ENCODE assay signal across 8 mouse cellular contexts in the genomic region with DNA sequence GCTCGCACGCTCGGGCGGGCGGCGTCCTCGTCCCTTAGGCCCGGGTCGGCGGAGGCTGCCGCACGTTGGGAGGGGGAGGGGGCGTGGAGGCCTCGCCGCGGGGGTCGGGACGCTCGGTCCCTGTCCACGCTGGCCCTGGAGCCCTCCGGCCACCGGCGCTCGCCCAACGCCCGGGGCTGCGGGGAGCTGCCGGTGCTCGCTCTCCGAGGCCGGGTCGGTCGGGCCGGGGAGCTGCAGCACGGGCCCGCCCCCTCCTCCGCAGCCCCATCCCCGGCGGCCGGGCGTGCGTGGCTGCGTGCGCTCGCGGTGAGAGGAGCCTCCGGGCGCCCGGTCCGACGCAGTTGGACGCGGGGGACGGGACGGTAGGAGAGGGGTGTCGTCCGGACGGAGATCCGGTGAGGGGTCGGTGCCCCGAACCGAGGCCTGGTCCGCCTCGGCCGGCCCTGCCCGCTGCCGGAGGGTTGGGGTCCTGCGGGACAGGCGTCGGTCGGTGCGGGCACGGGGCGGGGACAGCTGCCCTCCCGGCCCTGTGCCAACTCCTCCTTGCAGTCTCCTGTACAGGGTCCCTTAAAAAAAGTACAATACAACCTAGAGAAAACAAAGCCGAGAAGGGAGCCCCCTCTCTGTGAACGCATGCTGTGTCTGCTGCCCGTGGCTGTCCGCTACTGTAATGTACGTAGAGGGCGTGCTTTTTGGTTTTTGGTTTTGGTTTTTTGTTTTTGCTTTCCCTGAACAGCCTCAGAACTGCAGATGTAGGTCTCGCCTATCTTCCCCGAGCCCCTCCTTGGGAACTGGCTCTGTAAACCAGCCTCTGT. TPM values are rescaled to one million over a fixed set of nuclear protein-coding genes. Genes with fewer than 3 reads are reported as not detected.
DNase-seq lines count a peak whose midpoint lies in the region; ATAC-seq and TF ChIP-seq lines count a peak whose summit lies in the region.

No protein-coding gene starts in this region.

- no peaks in the 10 kb centered on the region; the same call in 1 of the 2 replicates for H3K36me3 ChIP-seq in heart, adult 2 months (ENCODE audit: control insufficient read depth, insufficient read depth, low read length)
- peaks cover 6% of the 10 kb centered on the region for H3K36me3 ChIP-seq in limb, embryonic 13.5 days
- H3K36me3 ChIP-seq in midbrain, embryonic 13.5 days, result no peaks in the 10 kb centered on the region

- 0 out of 2 replicates have a peak, but pooled peaks have one; percentile 13 for TF ChIP-seq POLR2A in heart, adult 2 months (IDR thresholded peaks at IDR 0.05; ENCODE audit: insufficient read depth, low read depth, low read length)

- DNase-seq in 3134 (ENCODE audit: extremely low read depth, insufficient read length, low spot score), result peak; percentile 58
- DNase-seq in adrenal gland, adult (ENCODE audit: inconsistent age in 2 of 2, low spot score in 1 of 2), result peak; percentile 68 to 87
- peak; percentile 65 for DNase-seq in embryo, embryonic 11 days
- DNase-seq in heart, adult 2 months, result peak; percentile 63 to 77
- DNase-seq in kidney, adult 18-20 months, result peak; percentile 54
- DNase-seq in spleen, postnatal 36 days (ENCODE audit: low spot score in 2 of 2), result peak; percentile 77

- H3K4me2 ChIP-seq in limb, embryonic 13.5 days (replicated peaks), result peak overlapping the region; percentile 73
- peak overlapping the region; percentile 73 for H3K4me2 ChIP-seq in midbrain, embryonic 13.5 days (replicated peaks)

- H3K27me3 ChIP-seq in heart, adult 2 months (ENCODE audit: control insufficient read depth, insufficient read depth, low read length), result no peaks in the 10 kb centered on the region
- H3K27me3 ChIP-seq in limb, embryonic 13.5 days, result no peaks in the 10 kb centered on the region
- no peaks in the 10 kb centered on the region for H3K27me3 ChIP-seq in midbrain, embryonic 13.5 days

- peak overlapping the region; percentile 99 for H3K27ac ChIP-seq in heart, adult 2 months
- H3K27ac ChIP-seq in limb, embryonic 13.5 days, result peak overlapping the region; percentile 90
- peak overlapping the region; percentile 94 for H3K27ac ChIP-seq in midbrain, embryonic 13.5 days

- intact Hi-C loops in heart, adult 2 months (cut with DNase I), result loop anchor here (2.0 to 10.0 kb wide), 4 partner anchors 39 to 259 kb away; no protein-coding TSS in a partner anchor

- H3K79me2 ChIP-seq in heart, adult 2 months (replicated peaks; ENCODE audit: control insufficient read depth, insufficient read depth, low read length), result peaks cover 6% of the 10 kb centered on the region; the same call in 1 of the 2 replicates

- WGBS in heart, adult 2 months, result under 1% methylated on average over 82 of the region's 83 CpGs
- under 1% methylated on average over 66 of the region's 83 CpGs for WGBS in limb, embryonic 13.5 days
- under 1% methylated on average over 69 of the region's 83 CpGs for WGBS in midbrain, embryonic 13.5 days

- TF ChIP-seq CTCF in heart, adult 2 months (IDR thresholded peaks at IDR 0.05), result peak; percentile 74

- no peak for TF ChIP-seq EP300 in heart, adult 2 months (IDR thresholded peaks at IDR 0.05; ENCODE audit: insufficient read depth, low read depth, low read length)

- peaks cover 15% of the 10 kb centered on the region for H3K4me1 ChIP-seq in heart, adult 2 months (ENCODE audit: control insufficient read depth, insufficient read depth, low read length)
- H3K4me1 ChIP-seq in limb, embryonic 13.5 days, result peaks cover 53% of the 10 kb centered on the region
- peaks cover 25% of the 10 kb centered on the region for H3K4me1 ChIP-seq in midbrain, embryonic 13.5 days (replicated peaks)

- peak overlapping the region; percentile 99 for H3K9ac ChIP-seq in heart, adult 2 months (ENCODE audit: low read depth, low read length)
- peak overlapping the region; percentile 95 for H3K9ac ChIP-seq in limb, embryonic 13.5 days
- peak overlapping the region; percentile 94 for H3K9ac ChIP-seq in midbrain, embryonic 13.5 days (replicated peaks)

- H3K9me3 ChIP-seq in limb, embryonic 13.5 days, result no peaks in the 10 kb centered on the region
- no peaks in the 10 kb centered on the region for H3K9me3 ChIP-seq in midbrain, embryonic 13.5 days

- ATAC-seq in limb, embryonic 13.5 days (ENCODE audit: low FRiP score, low read depth), result peak; percentile 65
- ATAC-seq in midbrain, embryonic 13.5 days, result peak; percentile 79

- peak overlapping the region; percentile 70 for H3K4me3 ChIP-seq in heart, adult 2 months
- H3K4me3 ChIP-seq in limb, embryonic 13.5 days, result peak overlapping the region; percentile 97
- peak overlapping the region; percentile 97 for H3K4me3 ChIP-seq in midbrain, embryonic 13.5 days (replicated peaks)

RNA-seq across cellular contexts. Expression of a gene that starts 11.7 kb away (rescaled TPM):
- 10 to 100 TPM; 21.1 to 22.9 TPM for total RNA-seq in heart, adult 2 months (2021)
- 4.2 and 8.0 TPM in 2 replicates for polyA plus RNA-seq in heart, adult 2 months (2012; rRNA removed)
- polyA plus RNA-seq in limb, embryonic 13.5 days (2015; fragmentation: Nextera tagmentation; extraction: Ambion mirVana), result 119 and 120 TPM in 2 replicates
- polyA plus RNA-seq in midbrain, embryonic 13.5 days (2015; fragmentation: Nextera tagmentation; extraction: Ambion mirVana), result 84.7 and 85.6 TPM in 2 replicates

RNA-seq across cellular contexts. Expression of a gene that starts 40.4 kb away (rescaled TPM):
- total RNA-seq in heart, adult 2 months (2021), result 10 to 100 TPM; 25.4 to 26.1 TPM
- 12.3 and 34.2 TPM in 2 replicates for polyA plus RNA-seq in heart, adult 2 months (2012; rRNA removed)
- 39.1 and 46.6 TPM in 2 replicates for polyA plus RNA-seq in limb, embryonic 13.5 days (2015; fragmentation: Nextera tagmentation; extraction: Ambion mirVana)
- polyA plus RNA-seq in midbrain, embryonic 13.5 days (2015; fragmentation: Nextera tagmentation; extraction: Ambion mirVana), result 62.3 and 63.9 TPM in 2 replicates

RNA-seq across cellular contexts. Expression of a gene that starts 40.7 kb away (rescaled TPM):
- 10 to 100 TPM; 34.5 to 35.4 TPM for total RNA-seq in heart, adult 2 months (2021)
- polyA plus RNA-seq in heart, adult 2 months (2012; rRNA removed), result 12.4 and 26.1 TPM in 2 replicates
- 81.4 and 83.3 TPM in 2 replicates for polyA plus RNA-seq in limb, embryonic 13.5 days (2015; fragmentation: Nextera tagmentation; extraction: Ambion mirVana)
- 120 and 134 TPM in 2 replicates for polyA plus RNA-seq in midbrain, embryonic 13.5 days (2015; fragmentation: Nextera tagmentation; extraction: Ambion mirVana)

Comparison
In these comparisons a context has a peak if more than half of its experiments do, and no peak if none do; other contexts are left out.
1. Peak in every context shown above with its lines: DNase-seq, ATAC-seq, H3K4me3 ChIP-seq and H3K27ac ChIP-seq.